Mouse (Mus musculus): ENCODE data around the gene Klhdc8a. TPM values are rescaled to one million over a fixed set of nuclear protein-coding genes. Genes with fewer than 3 reads are reported as not detected.

The Klhdc8a gene
- 0.03 TPM in 2 replicates for polyA plus RNA-seq (2012)

GRCm38 (mm10) chr1:132298425-132298800, at the start of gene Klhdc8a:
Klhdc8a (plus strand) TSS chr1:132298626.

DNA sequence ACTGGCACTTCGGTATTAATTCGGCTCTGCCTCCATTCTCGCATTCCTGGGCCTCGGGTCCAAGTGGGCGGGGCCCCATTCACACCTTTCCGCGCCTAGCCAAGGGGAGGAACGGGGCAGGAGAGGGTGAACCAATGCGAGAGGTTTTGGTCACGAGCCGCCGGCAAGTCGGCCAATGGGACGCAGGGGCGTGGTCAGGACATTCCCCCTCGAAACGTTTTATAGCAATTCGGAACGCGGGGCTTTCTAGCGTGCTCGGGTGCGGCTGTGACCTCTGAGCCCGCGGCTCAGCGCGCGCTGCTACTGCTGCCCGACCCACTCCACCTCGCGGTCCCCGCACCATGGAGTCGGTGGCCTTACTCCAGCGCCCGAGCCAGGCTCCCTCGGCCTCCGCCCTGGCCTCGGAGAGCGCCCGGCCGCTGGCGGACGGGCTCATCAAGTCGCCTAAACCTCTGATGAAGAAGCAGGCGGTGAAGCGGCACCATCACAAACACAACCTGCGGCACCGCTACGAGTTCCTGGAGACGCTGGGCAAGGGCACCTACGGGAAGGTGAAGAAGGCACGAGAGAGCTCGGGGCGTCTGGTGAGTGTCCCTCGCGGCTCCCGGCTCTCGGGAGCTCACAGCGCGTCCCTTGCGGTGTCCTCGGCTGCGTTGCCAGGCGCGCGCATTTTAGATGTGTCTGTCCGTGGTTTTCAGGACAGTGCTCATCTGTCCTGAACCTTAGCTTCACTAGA, 17.6 kb downstream of the Klhdc8a start, which contains the start of gene Nuak2:
Gene Nuak2 (plus strand): TSS at position 238 of the 736 bp plus-strand sequence.

Other genes with a start within 250 kb of the Klhdc8a start
- gene Mfsd4a, start 230.6 kb upstream of the Klhdc8a start, polyA plus RNA-seq (2012): 0.19 and 0.30 TPM in 2 replicates
- gene Cdk18, start 158.9 kb upstream of the Klhdc8a start, polyA plus RNA-seq (2012): 13.6 and 16.5 TPM in 2 replicates
- not detected in 2 replicates for gene Lemd1, start 107.2 kb upstream of the Klhdc8a start, polyA plus RNA-seq (2012)
- not detected in 2 replicates for gene AC124108.1, start 107.2 kb upstream of the Klhdc8a start, polyA plus RNA-seq (2012)
- not detected in 2 replicates for gene Gm10188, start 68.9 kb upstream of the Klhdc8a start, polyA plus RNA-seq (2012)
- gene Nuak2, start 17.5 kb downstream of the Klhdc8a start, polyA plus RNA-seq (2012): 25.6 and 28.1 TPM in 2 replicates
- gene Tmcc2, start 92.7 kb downstream of the Klhdc8a start, polyA plus RNA-seq (2012): 15.7 and 18.3 TPM in 2 replicates
- gene Dstyk, start 118.9 kb downstream of the Klhdc8a start, polyA plus RNA-seq (2012): 2.4 and 3.0 TPM in 2 replicates
- 3.2 and 4.1 TPM in 2 replicates for gene Rbbp5, start 178.7 kb downstream of the Klhdc8a start, polyA plus RNA-seq (2012)
- 0.18 and 0.74 TPM in 2 replicates for gene Tmem81, start 207.6 kb downstream of the Klhdc8a start, polyA plus RNA-seq (2012)
- gene Cntn2, start 244.6 kb downstream of the Klhdc8a start, polyA plus RNA-seq (2012): not detected in 2 replicates

Data from megakaryocyte-erythroid progenitor cell, adult 5 weeks (primary cell).